Mouse (Mus musculus) myocyte (in vitro differentiated cells): Measurements from ENCODE around the gene Itga5. TPM values are rescaled to one million over a fixed set of nuclear protein-coding genes. Genes with fewer than 3 reads are reported as not detected.

Experiments used
- H3K27me3 ChIP-seq: one replicate; pipeline ENCODE4 v1.6.1; 2011; ENCODE audit not compliant: control insufficient read depth, insufficient read depth, insufficient read length
- H3K36me3 ChIP-seq: one replicate; pipeline ENCODE4 v1.6.1; 2011; ENCODE audit not compliant: control insufficient read depth, insufficient read depth
- H3K4me2 ChIP-seq: one replicate; pipeline ENCODE4 v1.6.1; 2011; ENCODE audit warnings: low read depth, control low read depth
- H3K4me3 ChIP-seq: one replicate; pipeline ENCODE4 v1.5.1; 2011; ENCODE audit warnings: mild to moderate bottlenecking, control low read depth, moderate library complexity
- H3K79me2 ChIP-seq: one replicate; pipeline ENCODE4 v1.6.1; 2011; ENCODE audit not compliant: control insufficient read depth, insufficient read depth
- H3ac ChIP-seq: one replicate; pipeline ENCODE4 v1.6.1; 2011; ENCODE audit not compliant: control insufficient read depth, insufficient read length
- CEBPB ChIP-seq: IDR thresholded peaks from 2 replicates; pipeline ENCODE4 v1.6.1; 2011; ENCODE audit warnings: mild to moderate bottlenecking, moderate library complexity; ENCODE audit not compliant: poor library complexity, insufficient read depth, severe bottlenecking
- E2F4 ChIP-seq: IDR thresholded peaks from one replicate; pipeline ENCODE4 v1.6.1; 2011; ENCODE audit warnings: mild to moderate bottlenecking, control low read depth, moderate library complexity; ENCODE audit not compliant: insufficient read depth
- MAX ChIP-seq: IDR thresholded peaks from one replicate; pipeline ENCODE4 v1.6.1; 2011; ENCODE audit warnings: low read depth, mild to moderate bottlenecking, control low read depth
- MYOD1 ChIP-seq, 3 experiments: IDR thresholded peaks; one replicate each; pipeline ENCODE4 v1.6.1; 2011; ENCODE audit warnings: control low read depth in 2 of 3, low read depth in 2 of 3, mild to moderate bottlenecking in 2 of 3, moderate library complexity in 1 of 3; ENCODE audit not compliant: insufficient read length in 2 of 3, control insufficient read depth in 1 of 3
- MYOG ChIP-seq, 3 experiments: IDR thresholded peaks; one replicate each; pipeline ENCODE4 v1.6.1; 2011; ENCODE audit warnings: control low read depth in 2 of 3, low read depth in 2 of 3, mild to moderate bottlenecking in 2 of 3; ENCODE audit not compliant: insufficient read length in 2 of 3, control insufficient read depth in 1 of 3, insufficient read depth in 1 of 3
- POLR2A ChIP-seq: IDR thresholded peaks from one replicate; pipeline ENCODE4 v1.6.1; 2011; ENCODE audit warnings: low read depth, mild to moderate bottlenecking, control low read depth, moderate library complexity; ENCODE audit not compliant: insufficient read length
- POLR2AphosphoS2 ChIP-seq: IDR thresholded peaks from one replicate; pipeline ENCODE4 v1.6.1; 2011; ENCODE audit warnings: low read depth, control low read depth; ENCODE audit not compliant: insufficient read length
- REST ChIP-seq: IDR thresholded peaks from one replicate; pipeline ENCODE4 v1.6.1; 2011; ENCODE audit warnings: mild to moderate bottlenecking, control low read depth, moderate library complexity; ENCODE audit not compliant: insufficient read depth, insufficient read length
- SRF ChIP-seq: IDR thresholded peaks from one replicate; pipeline ENCODE4 v1.6.1; 2011; ENCODE audit warnings: low read depth; ENCODE audit not compliant: control insufficient read depth, insufficient read length
- TCF12 ChIP-seq: IDR thresholded peaks from one replicate; pipeline ENCODE4 v1.6.1; 2011; ENCODE audit warnings: mild to moderate bottlenecking, control low read depth; ENCODE audit not compliant: poor library complexity, insufficient read depth, severe bottlenecking
- TCF3 ChIP-seq: IDR thresholded peaks from one replicate; pipeline ENCODE4 v1.6.1; 2011; ENCODE audit warnings: low read depth, control low read depth; ENCODE audit not compliant: insufficient read length
- USF1 ChIP-seq: IDR thresholded peaks from one replicate; pipeline ENCODE4 v1.6.1; 2011; ENCODE audit warnings: low read depth, mild to moderate bottlenecking, control low read depth, moderate library complexity
- polyA plus RNA-seq: library from polyadenylated mRNA; unstranded; fragments of >200 nt; fragmentation: generic; extraction: Trizol; gene quantifications from one replicate; pipeline ENCODE4 v1.2.1, GENCODE M21; 2012; ENCODE audit warnings: missing spikeins

Gene Itga5
- polyA plus RNA-seq, 1 experiment: 162 TPM

- H3K4me2 ChIP-seq: no peak overlapping the region
- H3K4me3 ChIP-seq: no peak overlapping the region
- H3K79me2 ChIP-seq: no peaks in the 10 kb centered on the region
- H3K36me3 ChIP-seq: peaks cover 52% of the 10 kb centered on the region
- no peak overlapping the region for H3ac ChIP-seq
- TF ChIP-seq POLR2AphosphoS2: no peak
- no peak for TF ChIP-seq USF1
- no peak for TF ChIP-seq TCF12
- no peak for TF ChIP-seq CEBPB
- TF ChIP-seq MAX: no peak
- no peak for TF ChIP-seq POLR2A
- no peak for TF ChIP-seq SRF
- H3K27me3 ChIP-seq: no peaks in the 10 kb centered on the region
Measured at GRCm38 (mm10) chr15:103343556-103343955, 23.0 kb downstream of the Itga5 start.

- no peaks in the 10 kb centered on the region for H3K79me2 ChIP-seq
- H3ac ChIP-seq: no peak overlapping the region
- H3K36me3 ChIP-seq: peaks cover 46% of the 10 kb centered on the region
Measured at GRCm38 (mm10) chr15:103343008-103343407, 23.6 kb downstream of the Itga5 start.

GRCm38 (mm10) chr15:103342415-103342814, 24.1 kb downstream of the Itga5 start:
- Histone ChIP-seq H3K4me3 (no peak overlapping the region), H3ac (no peak overlapping the region), H3K36me3 (peaks cover 40% of the 10 kb centered on the region), H3K79me2 (no peaks in the 10 kb centered on the region), H3K4me2 (no peak overlapping the region), H3K27me3 (no peaks in the 10 kb centered on the region)
- TF ChIP-seq MYOG (IDR thresholded peaks at IDR 0.05; ENCODE audit: control insufficient read depth in 1 of 3, insufficient read depth in 1 of 3, insufficient read length in 2 of 3, low read depth in 2 of 3): no peak
- no peak for TF ChIP-seq POLR2AphosphoS2
- TF ChIP-seq MAX: no peak
- no peak for TF ChIP-seq USF1
- no peak for TF ChIP-seq TCF12
- TF ChIP-seq MYOD1 (IDR thresholded peaks at IDR 0.05; ENCODE audit: control insufficient read depth in 1 of 3, insufficient read length in 2 of 3, low read depth in 2 of 3): no peak
- no peak for TF ChIP-seq E2F4
- TF ChIP-seq CEBPB: no peak
- no peak for TF ChIP-seq SRF
- no peak for TF ChIP-seq POLR2A
- no peak for TF ChIP-seq REST
- TF ChIP-seq TCF3: no peak

More at GRCm38 (mm10) chr15:103343008-103343407, 23.6 kb downstream of the Itga5 start:
- TF ChIP-seq POLR2AphosphoS2 (peak; percentile 71), MAX (no peak), E2F4 (no peak), POLR2A (peak; percentile 22), REST (no peak)
- Histone ChIP-seq H3K4me2 (no peak overlapping the region), H3K27me3 (no peaks in the 10 kb centered on the region), H3K4me3 (no peak overlapping the region)

- TF ChIP-seq POLR2AphosphoS2 (peak; percentile 16), REST (no peak)
- H3K4me2 ChIP-seq: no peak overlapping the region
- no peak overlapping the region for H3ac ChIP-seq
- no peaks in the 10 kb centered on the region for H3K27me3 ChIP-seq
- H3K79me2 ChIP-seq: no peaks in the 10 kb centered on the region
- H3K36me3 ChIP-seq: peaks cover 32% of the 10 kb centered on the region
- no peak overlapping the region for H3K4me3 ChIP-seq
Measured at GRCm38 (mm10) chr15:103341547-103341946, 25.0 kb downstream of the Itga5 start.

GRCm38 (mm10) chr15:103340786-103341185, 25.8 kb downstream of the Itga5 start:
- Histone ChIP-seq H3K4me3 (no peak overlapping the region), H3K36me3 (peaks cover 24% of the 10 kb centered on the region), H3K27me3 (no peaks in the 10 kb centered on the region), H3K4me2 (no peak overlapping the region), H3ac (no peak overlapping the region), H3K79me2 (no peaks in the 10 kb centered on the region)
- TF ChIP-seq POLR2AphosphoS2 (peak; percentile 24), SRF (no peak)

GRCm38 (mm10) chr15:103339961-103340337, 26.6 kb downstream of the Itga5 start, which contains the start of gene Zfp385a:
Zfp385a (minus strand) TSS chr15:103340093.
- Histone ChIP-seq H3K4me3 (no peak within 1 kb of the TSS), H3K4me2 (no peak within 1 kb of the TSS), H3ac (no peak within 1 kb of the TSS), H3K79me2 (no peaks in the 10 kb centered on the region), H3K36me3 (peaks cover 16% of the 10 kb centered on the region), H3K27me3 (no peaks in the 10 kb centered on the region)
- no peak for TF ChIP-seq POLR2AphosphoS2
